Mouse (Mus musculus) erythroblast, embryonic 14.5 days (primary cell): Measurements from ENCODE around the gene Lmod2.

Source experiments
- GATA1 ChIP-seq: IDR thresholded peaks from 2 replicates; pipeline ENCODE4 v1.6.1; 2012; ENCODE audit warnings: low read length, inconsistent platforms, mixed read lengths
- TAL1 ChIP-seq: IDR thresholded peaks from 3 replicates; pipeline ENCODE4 v1.6.1; 2012; ENCODE audit warnings: low read length, inconsistent platforms, mixed read lengths

DNA sequence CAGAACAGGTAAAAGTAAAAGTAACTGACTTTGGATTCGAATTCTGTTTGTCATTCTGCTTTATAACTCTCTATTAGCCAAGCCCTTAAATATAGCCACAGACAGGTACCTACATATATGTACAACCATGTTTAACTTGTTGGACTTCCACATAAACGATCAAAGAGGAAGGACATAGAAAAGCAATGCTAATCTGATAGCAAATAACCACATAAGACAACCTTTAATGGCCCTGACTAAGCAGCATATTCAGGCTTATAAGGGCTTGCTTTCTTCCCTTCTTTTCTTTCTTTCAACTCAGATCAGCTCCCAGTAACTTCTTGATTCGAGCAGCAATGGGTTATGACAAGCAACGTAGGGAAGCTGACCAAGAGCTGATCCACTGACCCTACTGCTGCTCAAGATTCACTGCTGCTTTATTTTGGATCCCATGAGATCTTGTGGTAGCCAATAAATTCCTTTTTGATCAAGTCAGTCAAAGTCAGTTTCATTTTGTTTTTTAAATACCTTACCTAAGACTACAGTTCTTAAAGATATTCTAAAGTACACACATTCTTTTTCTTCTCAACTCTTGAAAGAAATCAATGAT is 49.6 kb downstream of the Lmod2 start:
- no peak for TF ChIP-seq TAL1
- TF ChIP-seq GATA1: no peak
